Mouse (Mus musculus) hindbrain, embryonic 14.5 days (tissue): ENCODE measurements at regions not wholly inside any gene's neighbourhood (a gene's known extent, or its start where the extent isn't known, plus 50 kb on each side); places are given as distances from the start of the nearest gene placed in this dataset.

Source experiments
- ATAC-seq: fragments of 200-750 bp; cut with Nextera tagmentation; 2 replicates; pipeline ENCODE4 v1.8.0; 2017; ENCODE audit warnings: moderate number of reproducible peaks, mild to moderate bottlenecking, moderate TSS enrichment, moderate library complexity; ENCODE audit not compliant: low FRiP score
- DNase-seq: peaks from one replicate; pipeline ENCODE4 v3.0.0-alpha.2; 2015; ENCODE audit warnings: low spot score
- H3K27ac ChIP-seq: fragments of 300-500 bp; sonication (generic); 2 replicates; pipeline ENCODE4 v1.5.1; 2014; ENCODE audit warnings: mild to moderate bottlenecking, moderate library complexity
- H3K27me3 ChIP-seq: fragments of 300-500 bp; sonication (generic); 2 replicates; pipeline ENCODE4 v1.6.1; 2014; ENCODE audit warnings: mild to moderate bottlenecking, low read length, mixed read lengths; ENCODE audit not compliant: control insufficient read depth, insufficient read depth
- H3K36me3 ChIP-seq: fragments of 300-500 bp; sonication (generic); replicated peaks from 2 replicates; pipeline ENCODE4 v1.6.1; 2014; ENCODE audit not compliant: control insufficient read depth, insufficient read depth
- H3K4me1 ChIP-seq: fragments of 300-500 bp; sonication (generic); replicated peaks from 2 replicates; pipeline ENCODE4 v1.6.1; 2014; ENCODE audit warnings: antibody characterized with exemption, low read length, mixed read lengths; ENCODE audit not compliant: control insufficient read depth, insufficient read depth
- H3K4me2 ChIP-seq: fragments of 300-500 bp; sonication (generic); replicated peaks from 2 replicates; pipeline ENCODE4 v1.6.1; 2014; ENCODE audit warnings: mild to moderate bottlenecking, moderate library complexity
- H3K4me3 ChIP-seq: fragments of 300-500 bp; sonication (generic); replicated peaks from 2 replicates; pipeline ENCODE4 v1.5.1; 2014; ENCODE audit warnings: mild to moderate bottlenecking, low read length
- H3K9ac ChIP-seq: fragments of 300-500 bp; sonication (generic); 2 replicates; pipeline ENCODE4 v1.6.1; 2014
- H3K9me3 ChIP-seq: fragments of 300-500 bp; sonication (generic); 2 replicates; pipeline ENCODE4 v1.6.1; 2016; ENCODE audit warnings: low read length; ENCODE audit not compliant: control insufficient read depth
- WGBS: fragments of 180-500 bp; shearing (Covaris S2); extraction: QIAGEN DNeasy Blood & Tissue Kit; methylation state at CpG from one replicate; pipeline ENCODE4 v1.1.7; 2014; 5-methylcytosine and 5-hydroxymethylcytosine counted together

- H3K4me3 ChIP-seq: no peak overlapping the region
- no peak overlapping the region for H3K9ac ChIP-seq
- no peak overlapping the region for H3K4me2 ChIP-seq
- no peaks in the 10 kb centered on the region for H3K27me3 ChIP-seq
- WGBS: 35% methylated on average over 5 of the region's 5 CpGs
- H3K4me1 ChIP-seq: no peaks in the 10 kb centered on the region
- H3K36me3 ChIP-seq: no peaks in the 10 kb centered on the region
- ATAC-seq (no peak), DNase-seq (no peak)
- no peak overlapping the region for H3K27ac ChIP-seq
- no peaks in the 10 kb centered on the region for H3K9me3 ChIP-seq
Measured at GRCm38 (mm10) chr12:9224971-9225370, 195.2 kb downstream of the Ttc32 start.

- no peaks in the 10 kb centered on the region for H3K9me3 ChIP-seq
Measured at GRCm38 (mm10) chr12:9227901-9228300, 198.1 kb downstream of the Ttc32 start.

GRCm38 (mm10) chr12:9228486-9228885 lies 198.7 kb downstream of the Ttc32 start:
- 90% methylated on average over 2 of the region's 2 CpGs for WGBS

More at GRCm38 (mm10) chr12:9227901-9228300, 198.1 kb downstream of the Ttc32 start:
- 93% methylated on average over 5 of the region's 5 CpGs for WGBS
- H3K27me3 ChIP-seq: no peaks in the 10 kb centered on the region
- no peaks in the 10 kb centered on the region for H3K36me3 ChIP-seq
- DNase-seq (no peak), ATAC-seq (no peak)
- no peak overlapping the region for H3K4me3 ChIP-seq
- H3K4me2 ChIP-seq: no peak overlapping the region
- H3K27ac ChIP-seq: no peak overlapping the region
- no peaks in the 10 kb centered on the region for H3K4me1 ChIP-seq
- no peak overlapping the region for H3K9ac ChIP-seq

GRCm38 (mm10) chr12:9229981-9230380 lies 200.2 kb downstream of the Ttc32 start:
- ATAC-seq (no peak), DNase-seq (no peak)
- no peak overlapping the region for H3K4me2 ChIP-seq
- H3K27ac ChIP-seq: no peak overlapping the region
- H3K9ac ChIP-seq: no peak overlapping the region
- WGBS: 80% methylated on average over 4 of the region's 4 CpGs
- no peaks in the 10 kb centered on the region for H3K4me1 ChIP-seq
- no peaks in the 10 kb centered on the region for H3K27me3 ChIP-seq
- H3K9me3 ChIP-seq: no peaks in the 10 kb centered on the region
- H3K36me3 ChIP-seq: no peaks in the 10 kb centered on the region
- no peak overlapping the region for H3K4me3 ChIP-seq

More at GRCm38 (mm10) chr12:9228486-9228885, 198.7 kb downstream of the Ttc32 start:
- Histone ChIP-seq H3K4me2 (no peak overlapping the region), H3K9me3 (no peaks in the 10 kb centered on the region), H3K4me1 (no peaks in the 10 kb centered on the region), H3K36me3 (no peaks in the 10 kb centered on the region), H3K4me3 (no peak overlapping the region), H3K9ac (no peak overlapping the region), H3K27me3 (no peaks in the 10 kb centered on the region), H3K27ac (no peak overlapping the region)
- ATAC-seq (no peak), DNase-seq (no peak)

- DNase-seq (no peak), ATAC-seq (no peak)
- Histone ChIP-seq H3K27me3 (no peaks in the 10 kb centered on the region), H3K4me3 (no peak overlapping the region), H3K4me2 (no peak overlapping the region), H3K4me1 (no peaks in the 10 kb centered on the region), H3K27ac (no peak overlapping the region), H3K9me3 (no peaks in the 10 kb centered on the region), H3K9ac (no peak overlapping the region), H3K36me3 (no peaks in the 10 kb centered on the region)
- WGBS: 85% methylated on average over 5 of the region's 5 CpGs
Measured at GRCm38 (mm10) chr12:9230576-9230975, 200.8 kb downstream of the Ttc32 start.

GRCm38 (mm10) chr12:9232431-9232830 lies 202.6 kb downstream of the Ttc32 start:
- Histone ChIP-seq H3K4me3 (no peak overlapping the region), H3K9ac (no peak overlapping the region), H3K4me2 (no peak overlapping the region), H3K36me3 (no peaks in the 10 kb centered on the region), H3K4me1 (no peaks in the 10 kb centered on the region), H3K27ac (no peak overlapping the region), H3K27me3 (no peaks in the 10 kb centered on the region), H3K9me3 (no peaks in the 10 kb centered on the region)
- no peak for DNase-seq
- ATAC-seq: no peak

- Histone ChIP-seq H3K27me3 (no peaks in the 10 kb centered on the region), H3K4me1 (no peaks in the 10 kb centered on the region), H3K36me3 (no peaks in the 10 kb centered on the region), H3K9me3 (no peaks in the 10 kb centered on the region), H3K27ac (no peak overlapping the region), H3K4me3 (no peak overlapping the region), H3K9ac (no peak overlapping the region), H3K4me2 (no peak overlapping the region)
- no peak for DNase-seq
- WGBS: 88% methylated on average over 4 of the region's 4 CpGs
- no peak for ATAC-seq
Measured at GRCm38 (mm10) chr12:9235866-9236265, 206.1 kb downstream of the Ttc32 start.

GRCm38 (mm10) chr12:9237538-9237937 lies 207.7 kb downstream of the Ttc32 start:
- no peak for ATAC-seq
- Histone ChIP-seq H3K36me3 (no peaks in the 10 kb centered on the region), H3K4me1 (no peaks in the 10 kb centered on the region), H3K27ac (no peak overlapping the region), H3K4me2 (no peak overlapping the region), H3K9me3 (no peaks in the 10 kb centered on the region), H3K9ac (no peak overlapping the region), H3K27me3 (no peaks in the 10 kb centered on the region), H3K4me3 (no peak overlapping the region)
- 77% methylated on average over 6 of the region's 6 CpGs for WGBS
- DNase-seq: no peak

- no peak overlapping the region for H3K4me2 ChIP-seq
- H3K4me1 ChIP-seq: no peaks in the 10 kb centered on the region
- ATAC-seq (no peak), DNase-seq (no peak)
- H3K9ac ChIP-seq: no peak overlapping the region
- H3K9me3 ChIP-seq: no peaks in the 10 kb centered on the region
- no peaks in the 10 kb centered on the region for H3K27me3 ChIP-seq
- H3K27ac ChIP-seq: no peak overlapping the region
- H3K4me3 ChIP-seq: no peak overlapping the region
- no peaks in the 10 kb centered on the region for H3K36me3 ChIP-seq
- WGBS: 84% methylated on average over 1 of the region's 1 CpGs
Measured at GRCm38 (mm10) chr12:9237955-9238354, 208.2 kb downstream of the Ttc32 start.

- no peak for ATAC-seq
- Histone ChIP-seq H3K4me2 (no peak overlapping the region), H3K36me3 (no peaks in the 10 kb centered on the region), H3K27ac (no peak overlapping the region), H3K27me3 (no peaks in the 10 kb centered on the region), H3K9me3 (no peaks in the 10 kb centered on the region), H3K4me1 (no peaks in the 10 kb centered on the region), H3K4me3 (no peak overlapping the region), H3K9ac (no peak overlapping the region)
- no peak for DNase-seq
- 91% methylated on average over 5 of the region's 5 CpGs for WGBS
Measured at GRCm38 (mm10) chr12:9247506-9247905, 217.7 kb downstream of the Ttc32 start.
